Mouse (Mus musculus) heart, embryonic 14.5 days (tissue): ENCODE measurements around the gene Pigf. TPM values are rescaled to one million over a fixed set of nuclear protein-coding genes. Genes with fewer than 3 reads are reported as not detected.

Experiments used
- ATAC-seq: fragments of 200-750 bp; cut with Nextera tagmentation; 2 replicates; pipeline ENCODE4 v1.8.0; 2017; ENCODE audit warnings: low read depth, moderate TSS enrichment; ENCODE audit not compliant: insufficient number of reproducible peaks, insufficient read depth, low FRiP score
- H3K27ac ChIP-seq, 2 experiments: fragments of 200-500 bp in 1 of 2; fragments of 300-500 bp in 1 of 2; sonication (generic) in 1 of 2; replicated peaks in 1 of 2; 2 replicates each; pipeline ENCODE4 v1.5.1; 2012 to 2014; ENCODE audit warnings: low read depth in 2 of 2, low read length in 2 of 2, control low read depth in 1 of 2, mild to moderate bottlenecking in 1 of 2, mixed read lengths in 1 of 2; ENCODE audit not compliant: control insufficient read depth in 1 of 2, insufficient read depth in 1 of 2
- H3K27me3 ChIP-seq: fragments of 300-500 bp; sonication (generic); 2 replicates; pipeline ENCODE4 v1.6.1; 2014; ENCODE audit warnings: mild to moderate bottlenecking, low read length, control low read depth; ENCODE audit not compliant: control insufficient read depth, insufficient read depth
- H3K36me3 ChIP-seq: fragments of 300-500 bp; sonication (generic); 2 replicates; pipeline ENCODE4 v1.6.1; 2014; ENCODE audit warnings: mild to moderate bottlenecking, control low read depth, low read length, mixed read lengths; ENCODE audit not compliant: control insufficient read depth, insufficient read depth
- H3K4me1 ChIP-seq, 2 experiments: fragments of 200-500 bp in 1 of 2; fragments of 300-500 bp in 1 of 2; sonication (generic) in 1 of 2; 2 replicates each; pipeline ENCODE4 v1.6.1; 2012 to 2014; ENCODE audit warnings: low read length in 2 of 2, control low read depth in 1 of 2, mixed read lengths in 1 of 2; ENCODE audit not compliant: control insufficient read depth in 2 of 2, insufficient read depth in 2 of 2
- H3K4me2 ChIP-seq: fragments of 300-500 bp; sonication (generic); 2 replicates; pipeline ENCODE4 v1.6.1; 2014; ENCODE audit warnings: mild to moderate bottlenecking, low read length
- H3K4me3 ChIP-seq, 2 experiments: fragments of 200-500 bp in 1 of 2; fragments of 300-500 bp in 1 of 2; sonication (generic) in 1 of 2; 2 replicates each; pipeline ENCODE4 v1.5.1; 2012 to 2014; ENCODE audit warnings: low read length in 2 of 2, mild to moderate bottlenecking in 2 of 2, control low read depth in 1 of 2, low read depth in 1 of 2, moderate library complexity in 1 of 2; ENCODE audit not compliant: control insufficient read depth in 1 of 2, insufficient read depth in 1 of 2
- H3K9ac ChIP-seq: fragments of 300-500 bp; sonication (generic); 2 replicates; pipeline ENCODE4 v1.6.1; 2014; ENCODE audit warnings: mild to moderate bottlenecking, low read length
- H3K9me3 ChIP-seq: fragments of 300-500 bp; sonication (generic); 2 replicates; pipeline ENCODE4 v1.6.1; 2016; ENCODE audit warnings: low read length, control low read depth; ENCODE audit not compliant: control insufficient read depth
- WGBS: fragments of 180-500 bp; shearing (Covaris S2); extraction: QIAGEN DNeasy Blood & Tissue Kit; methylation state at CpG from one replicate; pipeline ENCODE4 v1.1.7; 2014; 5-methylcytosine and 5-hydroxymethylcytosine counted together
- polyA plus RNA-seq: library from polyadenylated mRNA; unstranded; fragments of >200 nt; fragmentation: Nextera tagmentation; extraction: Ambion mirVana; gene quantifications from 2 replicates; pipeline ENCODE4 v1.2.1, GENCODE M21; 2014

Pigf gene
- polyA plus RNA-seq, 1 experiment from 2014 or later = 12.5 TPM

GRCm38 (mm10) chr17:87036141-87037073, 11.2 kb upstream of the Pigf start:
- Histone ChIP-seq H3K9me3 (no peaks in the 10 kb centered on the region), H3K4me3 (no peak overlapping the region), H3K4me2 (no peak overlapping the region), H3K9ac (no peak overlapping the region), H3K27me3 (no peaks in the 10 kb centered on the region; the same call in 1 of the 2 replicates), H3K27ac (no peak overlapping the region), H3K36me3 (peaks cover 50% of the 10 kb centered on the region), H3K4me1 (no peaks in the 10 kb centered on the region)
- 40% methylated on average over 8 of the region's 10 CpGs for WGBS
- ATAC-seq = no peak

GRCm38 (mm10) chr17:87024491-87025242, 539 bp downstream of the Pigf start:
- no peaks in the 10 kb centered on the region for H3K27me3 ChIP-seq
- WGBS = 2% methylated on average over 55 of the region's 55 CpGs
- H3K27ac ChIP-seq = no peak overlapping the region

GRCm38 (mm10) chr17:87019692-87020091, 5.5 kb downstream of the Pigf start:
- WGBS = 88% methylated on average over 5 of the region's 5 CpGs
- H3K27ac ChIP-seq = no peak overlapping the region
- no peaks in the 10 kb centered on the region for H3K27me3 ChIP-seq
- H3K4me2 ChIP-seq = no peak overlapping the region
- peaks cover 14% of the 10 kb centered on the region; the same call in 1 of the 2 replicates for H3K36me3 ChIP-seq
- ATAC-seq = no peak
- H3K4me3 ChIP-seq = no peak overlapping the region
- peaks cover 0 to 7% of the 10 kb centered on the region in 2 experiments; a peak in 2 of 4 replicates for H3K4me1 ChIP-seq
- H3K9ac ChIP-seq = no peak overlapping the region
- H3K9me3 ChIP-seq = 0 out of 2 replicates have a peak, but pooled peaks cover 3% of the 10 kb centered on the region

More at GRCm38 (mm10) chr17:87024491-87025242, 539 bp downstream of the Pigf start:
- Histone ChIP-seq H3K4me2 (peak overlapping the region; percentile 95), H3K36me3 (peaks cover 22% of the 10 kb centered on the region), H3K9ac (peak overlapping the region; percentile 76), H3K9me3 (0 out of 2 replicates have a peak, but pooled peaks cover 2% of the 10 kb centered on the region), H3K4me3 (peak overlapping the region; percentile 74 to 94), H3K4me1 (peaks cover 0 to 12% of the 10 kb centered on the region in 2 experiments; a peak in 2 of 4 replicates)
- ATAC-seq = peak; percentile 51

GRCm38 (mm10) chr17:87011301-87012019, 13.7 kb downstream of the Pigf start:
- Histone ChIP-seq H3K4me3 (no peak overlapping the region), H3K36me3 (no peaks in the 10 kb centered on the region), H3K9ac (no peak overlapping the region), H3K9me3 (0 out of 2 replicates have a peak, but pooled peaks cover 3% of the 10 kb centered on the region), H3K4me2 (no peak overlapping the region), H3K4me1 (no peaks in the 10 kb centered on the region), H3K27me3 (no peaks in the 10 kb centered on the region), H3K27ac (no peak overlapping the region)
- 84% methylated on average over 13 of the region's 13 CpGs for WGBS
- ATAC-seq = no peak

GRCm38 (mm10) chr17:87008950-87009349, 16.3 kb downstream of the Pigf start:
- Histone ChIP-seq H3K36me3 (0 out of 2 replicates have a peak, but pooled peaks cover 5% of the 10 kb centered on the region), H3K9ac (no peak overlapping the region), H3K4me3 (no peak overlapping the region), H3K27me3 (no peaks in the 10 kb centered on the region), H3K27ac (no peak overlapping the region), H3K4me1 (no peaks in the 10 kb centered on the region), H3K4me2 (no peak overlapping the region), H3K9me3 (no peaks in the 10 kb centered on the region)
- 97% methylated on average over 3 of the region's 3 CpGs for WGBS
- no peak for ATAC-seq

GRCm38 (mm10) chr17:86997323-86997722, 27.9 kb downstream of the Pigf start:
- H3K9me3 ChIP-seq = no peaks in the 10 kb centered on the region
- no peaks in the 10 kb centered on the region for H3K4me1 ChIP-seq

GRCm38 (mm10) chr17:86991306-86991705, 33.9 kb downstream of the Pigf start:
- H3K9ac ChIP-seq = no peak overlapping the region
- no peak overlapping the region for H3K27ac ChIP-seq
- no peak for ATAC-seq
- H3K4me2 ChIP-seq = no peak overlapping the region
- H3K4me3 ChIP-seq = no peak overlapping the region
- H3K36me3 ChIP-seq = peaks cover 15% of the 10 kb centered on the region; the same call in 1 of the 2 replicates
- 90% methylated on average over 8 of the region's 8 CpGs for WGBS
- H3K27me3 ChIP-seq = no peaks in the 10 kb centered on the region
- H3K9me3 ChIP-seq = no peaks in the 10 kb centered on the region
- H3K4me1 ChIP-seq = peaks cover 12 to 49% of the 10 kb centered on the region in 2 experiments

More at GRCm38 (mm10) chr17:86997323-86997722, 27.9 kb downstream of the Pigf start:
- Histone ChIP-seq H3K27me3 (no peaks in the 10 kb centered on the region), H3K27ac (no peak overlapping the region), H3K4me2 (no peak overlapping the region), H3K4me3 (no peak overlapping the region), H3K36me3 (peaks cover 61% of the 10 kb centered on the region), H3K9ac (no peak overlapping the region)
- ATAC-seq = no peak
- WGBS = 85% methylated on average over 6 of the region's 6 CpGs
